Mouse (Mus musculus) heart, adult 18-20 months (tissue): ENCODE data around the gene Slc25a31. TPM values are rescaled to one million over a fixed set of nuclear protein-coding genes. Genes with fewer than 3 reads are reported as not detected.

Experiments used
- DNase-seq, 2 experiments: peaks; one replicate each; pipeline ENCODE4 v3.0.0; 2021 to 2022; ENCODE audit warnings: mixed read lengths in 1 of 2
- total RNA-seq, 2 experiments: library from RNA; stranded (reverse); gene quantifications; 2 replicates each; pipeline ENCODE4 v1.2.3; 2021

Slc25a31 gene
- total RNA-seq, 2 experiments from 2014 or later, result 0.13 TPM; not detected in 1

- DNase-seq, result no peak
Observed at GRCm38 (mm10) chr3:40738381-40738912, 29.8 kb downstream of the Slc25a31 start.

GRCm38 (mm10) chr3:40744024-40744835 is 35.6 kb downstream of the Slc25a31 start, which contains the start of gene Hspa4l:
Hspa4l (plus strand) TSS chr3:40744495.
- DNase-seq, result peak in 1 of 2 experiments; percentile 2

GRCm38 (mm10) chr3:40744836-40745660 is 36.4 kb downstream of the Slc25a31 start:
- DNase-seq, result peak; percentile 94 to 96

GRCm38 (mm10) chr3:40745661-40746547 is 37.2 kb downstream of the Slc25a31 start:
- DNase-seq, result peak; percentile 9 to 55

GRCm38 (mm10) chr3:40760746-40761145 is 52.1 kb downstream of the Slc25a31 start:
- DNase-seq, result no peak

- no peak for DNase-seq
Observed at GRCm38 (mm10) chr3:40761312-40761711, 52.7 kb downstream of the Slc25a31 start.

Other genes starting within 250 kb of the Slc25a31 start
- 10 to 100 TPM; 16.5 to 18.5 TPM for gene Intu, start 177.6 kb upstream of the Slc25a31 start, total RNA-seq
- 10 to 100 TPM; 56.5 to 63.3 TPM for gene Hspa4l, start 35.6 kb downstream of the Slc25a31 start, total RNA-seq
- 1 to 10 TPM in 1 of 2 experiments, under 1 TPM in 1; 0.84 to 2.5 TPM for gene Plk4, start 91.2 kb downstream of the Slc25a31 start, total RNA-seq
- 10 to 100 TPM; 19.7 to 21.7 TPM for gene Mfsd8, start 138.0 kb downstream of the Slc25a31 start, total RNA-seq
- gene Abhd18, start 138.1 kb downstream of the Slc25a31 start, total RNA-seq, result 10 to 100 TPM; 66.7 to 77.1 TPM
- gene 1700034I23Rik, start 193.7 kb downstream of the Slc25a31 start, total RNA-seq, result under 1 TPM; 0.12 to 0.28 TPM
- 10 to 100 TPM; 62.0 to 64.2 TPM for gene Larp1b, start 241.0 kb downstream of the Slc25a31 start, total RNA-seq